Mouse (Mus musculus): ENCODE results near the gene Shisa8. TPM values are rescaled to one million over a fixed set of nuclear protein-coding genes. Genes with fewer than 3 reads are reported as not detected.

Shisa8 gene
- total and polyA plus RNA-seq, 2 experiments from 2014 or later = 7.5 to 34.7 TPM

DNA sequence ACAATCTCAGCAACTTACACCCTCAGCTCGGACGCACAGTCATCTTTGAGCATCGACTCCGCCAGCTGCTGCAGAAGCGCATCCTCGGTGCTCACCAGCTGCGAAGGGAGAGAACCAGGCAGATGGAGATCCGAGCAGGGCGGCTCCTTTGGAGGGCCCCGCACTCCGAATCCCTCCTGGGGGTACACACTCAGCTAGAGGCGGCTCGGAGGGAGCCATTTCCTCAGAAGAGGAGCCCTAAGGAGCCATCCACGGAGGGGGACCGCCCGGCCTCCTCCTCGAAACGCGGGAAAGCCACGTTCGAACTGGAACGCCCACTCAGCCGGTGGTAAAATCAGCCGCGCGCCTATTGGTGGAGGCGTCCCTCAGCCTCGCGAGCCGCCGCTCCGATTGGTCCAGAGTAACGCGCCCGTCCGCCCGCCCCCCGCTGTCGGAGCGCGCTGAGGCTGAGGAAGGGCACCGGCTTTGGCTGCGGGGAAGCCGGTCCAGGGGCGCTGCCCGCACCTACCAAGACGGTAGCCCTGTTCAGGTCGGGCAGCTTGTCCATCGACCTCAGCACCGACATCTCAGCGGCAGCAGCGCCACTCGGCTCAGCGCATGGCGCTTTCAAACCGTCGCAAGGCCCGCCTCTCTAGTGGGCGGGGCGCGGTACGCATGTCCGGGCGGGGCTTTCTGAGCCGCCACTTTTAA lies 31.6 kb upstream of the Shisa8 start, which contains the start of gene Cenpm:
Gene Cenpm (minus strand): TSS at position 634 of the 690 bp plus-strand sequence.
- WGBS = under 1% methylated on average over 65 of the region's 65 CpGs
- H3K4me2 ChIP-seq (ENCODE audit: low read depth, low read length) = peak within 1 kb of the TSS; percentile 89
- H3K27me3 ChIP-seq (ENCODE audit: insufficient read depth, low read length) = no peaks in the 10 kb centered on the region
- H3K4me3 ChIP-seq (ENCODE audit: low read length) = peak within 1 kb of the TSS; percentile 72
- 0 out of 2 replicates have a peak, but pooled peaks cover 3% of the 10 kb centered on the region for H3K4me1 ChIP-seq (ENCODE audit: insufficient read depth, low read length)
- H3K9me3 ChIP-seq (ENCODE audit: low read length) = no peaks in the 10 kb centered on the region
- ATAC-seq (peak; percentile 98), DNase-seq (ENCODE audit: low spot score) (peak; percentile 95)
- H3K27ac ChIP-seq = peak within 1 kb of the TSS; percentile 56; the same call in 1 of the 2 replicates
- H3K36me3 ChIP-seq (ENCODE audit: insufficient read depth, low read length) = no peaks in the 10 kb centered on the region
- TF ChIP-seq CTCF (IDR thresholded peaks at IDR 0.05; ENCODE audit: low read depth) = no peak
- H3K9ac ChIP-seq (replicated peaks; ENCODE audit: low read length) = peak within 1 kb of the TSS; percentile 56

DNA sequence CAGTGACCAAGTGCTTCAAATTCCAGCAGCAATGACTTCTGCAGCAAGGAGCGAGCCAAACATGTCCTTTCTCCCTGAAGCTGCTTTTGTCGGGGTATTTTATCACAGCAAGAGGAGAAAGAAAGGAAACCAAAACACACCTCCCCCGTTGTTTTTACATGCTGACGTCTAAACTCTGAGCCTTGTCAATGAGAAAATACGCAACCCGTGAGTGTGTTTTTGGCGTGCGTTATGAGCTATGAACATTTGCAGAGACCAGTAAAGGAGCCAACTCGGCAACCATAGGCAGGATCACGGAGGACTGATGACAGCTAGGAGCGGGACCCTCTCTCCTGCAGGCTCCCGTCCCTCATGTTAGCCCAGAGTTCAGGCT lies 31.1 kb upstream of the Shisa8 start:
- Histone ChIP-seq H3K4me1 (ENCODE audit: insufficient read depth, low read length) (0 out of 2 replicates have a peak, but pooled peaks cover 3% of the 10 kb centered on the region), H3K27ac (0 out of 2 replicates have a peak overlapping the region, but pooled peaks have one; percentile 16), H3K4me3 (ENCODE audit: low read length) (peak overlapping the region; percentile 72), H3K27me3 (ENCODE audit: insufficient read depth, low read length) (no peaks in the 10 kb centered on the region), H3K9ac (replicated peaks; ENCODE audit: low read length) (peak overlapping the region; percentile 56), H3K36me3 (ENCODE audit: insufficient read depth, low read length) (no peaks in the 10 kb centered on the region), H3K9me3 (ENCODE audit: low read length) (no peaks in the 10 kb centered on the region), H3K4me2 (ENCODE audit: low read depth, low read length) (peak overlapping the region; percentile 89)
- 5% methylated on average over 12 of the region's 12 CpGs for whole genome bisulfite sequencing
- DNase-seq (ENCODE audit: low spot score) (no peak), ATAC-seq (no peak)
- no peak for TF ChIP-seq CTCF (IDR thresholded peaks at IDR 0.05; ENCODE audit: low read depth)

DNA sequence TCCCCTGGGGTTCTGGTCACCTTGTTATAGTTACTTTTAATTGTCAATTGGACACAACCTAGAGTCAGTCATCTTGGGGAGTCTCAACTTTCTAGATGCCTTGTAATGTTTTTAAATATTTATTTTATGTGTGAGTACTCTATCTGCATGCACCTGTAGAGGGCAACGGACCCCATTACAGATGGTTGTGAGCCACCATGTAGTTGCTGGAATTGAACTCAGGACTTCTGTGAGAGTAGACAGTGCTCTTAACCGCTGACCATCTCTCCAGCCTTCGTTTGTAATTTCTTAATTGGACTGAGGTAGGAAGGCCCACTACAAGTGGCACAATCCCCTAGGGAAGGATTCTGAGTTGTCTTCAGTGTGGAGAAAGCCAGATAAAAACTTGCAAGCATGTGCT lies 30.7 kb upstream of the Shisa8 start:
- Histone ChIP-seq H3K9ac (replicated peaks; ENCODE audit: low read length) (no peak overlapping the region; the same call in 1 of the 2 replicates), H3K4me3 (ENCODE audit: low read length) (peak overlapping the region; percentile 72), H3K27ac (no peak overlapping the region), H3K27me3 (ENCODE audit: insufficient read depth, low read length) (no peaks in the 10 kb centered on the region), H3K36me3 (ENCODE audit: insufficient read depth, low read length) (no peaks in the 10 kb centered on the region), H3K4me1 (ENCODE audit: insufficient read depth, low read length) (0 out of 2 replicates have a peak, but pooled peaks cover 3% of the 10 kb centered on the region), H3K4me2 (ENCODE audit: low read depth, low read length) (peak overlapping the region; percentile 89), H3K9me3 (ENCODE audit: low read length) (no peaks in the 10 kb centered on the region)
- 75% methylated on average over 3 of the region's 3 CpGs for WGBS
- no peak for ATAC-seq
- TF ChIP-seq CTCF (IDR thresholded peaks at IDR 0.05; ENCODE audit: low read depth) = peak; percentile 15; the same call in 1 of the 2 replicates
- no peak for DNase-seq (ENCODE audit: low spot score)

DNA sequence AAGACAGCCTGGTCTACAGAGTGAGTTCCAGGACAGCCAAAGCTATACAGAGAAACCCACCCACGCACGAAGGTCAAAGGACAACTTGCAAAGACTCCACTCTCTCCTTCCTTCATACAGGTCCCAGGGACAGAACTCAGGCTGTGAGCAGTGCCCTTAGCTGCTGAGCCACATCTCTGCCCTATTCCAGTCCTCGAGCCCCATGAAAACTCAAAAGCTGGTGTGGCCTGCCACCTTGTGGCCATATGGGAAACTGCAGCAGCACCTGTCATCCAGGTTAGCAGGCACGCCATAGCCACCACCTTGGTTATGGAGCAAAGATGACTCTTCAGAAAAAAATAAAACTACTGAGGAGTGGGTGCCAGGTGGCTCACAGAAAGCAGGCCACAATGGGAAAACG lies 23.9 kb upstream of the Shisa8 start:
- H3K4me2 ChIP-seq (ENCODE audit: low read depth, low read length) = no peak overlapping the region
- no peaks in the 10 kb centered on the region for H3K9me3 ChIP-seq (ENCODE audit: low read length)
- H3K27ac ChIP-seq = no peak overlapping the region
- DNase-seq (ENCODE audit: low spot score) (peak; percentile 86), ATAC-seq (peak; percentile 79)
- H3K4me1 ChIP-seq (ENCODE audit: insufficient read depth, low read length) = peaks cover 4% of the 10 kb centered on the region; the same call in 1 of the 2 replicates
- 18% methylated on average over 5 of the region's 5 CpGs for WGBS
- H3K27me3 ChIP-seq (ENCODE audit: insufficient read depth, low read length) = no peaks in the 10 kb centered on the region
- H3K9ac ChIP-seq (replicated peaks; ENCODE audit: low read length) = no peak overlapping the region
- TF ChIP-seq CTCF (IDR thresholded peaks at IDR 0.05; ENCODE audit: low read depth) = peak; percentile 98
- H3K36me3 ChIP-seq (ENCODE audit: insufficient read depth, low read length) = no peaks in the 10 kb centered on the region
- no peak overlapping the region for H3K4me3 ChIP-seq (ENCODE audit: low read length)

DNA sequence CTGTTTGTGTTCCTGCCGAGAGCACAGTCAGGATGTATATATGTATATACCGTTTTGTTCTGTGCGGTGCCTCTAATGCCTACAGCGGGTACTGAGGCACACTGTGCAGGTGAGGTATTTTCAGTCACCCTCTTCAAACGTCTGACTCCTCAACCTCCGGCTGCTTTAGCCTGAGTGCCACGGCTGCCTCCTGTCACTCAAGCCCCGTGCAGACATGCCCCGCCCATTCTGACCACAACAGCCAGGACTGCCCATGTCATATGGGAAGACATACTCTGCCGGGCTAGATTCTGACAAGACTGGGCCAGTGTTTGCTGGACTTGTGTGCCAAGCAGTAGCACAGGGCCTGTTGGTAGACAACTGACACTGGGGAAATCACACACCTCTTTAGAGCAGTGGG lies 23.0 kb upstream of the Shisa8 start:
- H3K4me3 ChIP-seq (ENCODE audit: low read length) = no peak overlapping the region
- H3K27ac ChIP-seq = no peak overlapping the region
- peaks cover 4% of the 10 kb centered on the region; the same call in 1 of the 2 replicates for H3K4me1 ChIP-seq (ENCODE audit: insufficient read depth, low read length)
- H3K36me3 ChIP-seq (ENCODE audit: insufficient read depth, low read length) = no peaks in the 10 kb centered on the region
- DNase-seq (ENCODE audit: low spot score) (no peak), ATAC-seq (no peak)
- 71% methylated on average over 10 of the region's 10 CpGs for WGBS
- H3K4me2 ChIP-seq (ENCODE audit: low read depth, low read length) = no peak overlapping the region
- no peak for TF ChIP-seq CTCF (IDR thresholded peaks at IDR 0.05; ENCODE audit: low read depth)
- no peaks in the 10 kb centered on the region for H3K27me3 ChIP-seq (ENCODE audit: insufficient read depth, low read length)
- H3K9ac ChIP-seq (replicated peaks; ENCODE audit: low read length) = no peak overlapping the region
- no peaks in the 10 kb centered on the region for H3K9me3 ChIP-seq (ENCODE audit: low read length)

DNA sequence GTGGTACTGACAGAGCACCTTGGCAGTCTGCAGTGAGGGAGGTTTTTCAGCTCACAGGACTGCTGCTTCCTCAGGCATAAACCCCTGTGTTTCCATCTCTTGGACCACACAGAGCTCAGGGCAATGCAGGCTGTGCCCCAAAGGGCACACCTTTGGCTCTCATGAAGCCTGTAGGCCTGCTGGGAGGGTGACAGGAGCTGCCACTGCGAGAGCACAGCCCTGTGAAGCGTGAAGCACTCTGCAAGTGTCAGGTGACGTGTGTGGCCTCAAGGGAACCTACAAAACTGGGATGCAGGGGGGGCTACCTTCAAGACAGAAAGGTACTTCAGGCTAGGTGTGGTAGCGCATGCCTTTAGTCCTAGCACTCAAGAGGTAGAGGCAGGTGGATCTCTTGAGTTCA lies 20.0 kb upstream of the Shisa8 start:
- 58% methylated on average over 4 of the region's 4 CpGs for WGBS
- Histone ChIP-seq H3K9me3 (ENCODE audit: low read length) (no peaks in the 10 kb centered on the region), H3K36me3 (ENCODE audit: insufficient read depth, low read length) (no peaks in the 10 kb centered on the region), H3K9ac (replicated peaks; ENCODE audit: low read length) (no peak overlapping the region), H3K27ac (peak overlapping the region; percentile 1; the same call in 1 of the 2 replicates), H3K27me3 (ENCODE audit: insufficient read depth, low read length) (no peaks in the 10 kb centered on the region; the same call in 1 of the 2 replicates), H3K4me3 (ENCODE audit: low read length) (no peak overlapping the region), H3K4me1 (ENCODE audit: insufficient read depth, low read length) (peaks cover 4% of the 10 kb centered on the region; the same call in 1 of the 2 replicates), H3K4me2 (ENCODE audit: low read depth, low read length) (no peak overlapping the region)
- ATAC-seq (no peak), DNase-seq (ENCODE audit: low spot score) (no peak)
- TF ChIP-seq CTCF (IDR thresholded peaks at IDR 0.05; ENCODE audit: low read depth) = no peak

All from hindbrain, postnatal 0 days (tissue).